Mouse (Mus musculus) layer of hippocampus, postnatal 36 days (tissue): ENCODE results near the gene Slc25a26. TPM values are rescaled to one million over a fixed set of nuclear protein-coding genes. Genes with fewer than 3 reads are reported as not detected.

ENCODE experiments used
- DNase-seq, 2 experiments: peaks; one replicate each; pipeline ENCODE4 v3.0.0; 2022
- total RNA-seq, 2 experiments: library from RNA; stranded (reverse); gene quantifications; 2 replicates each; pipeline ENCODE4 v1.2.3; 2021

The Slc25a26 gene
- total RNA-seq: 10 to 100 TPM; 21.3 to 21.6 TPM

DNA sequence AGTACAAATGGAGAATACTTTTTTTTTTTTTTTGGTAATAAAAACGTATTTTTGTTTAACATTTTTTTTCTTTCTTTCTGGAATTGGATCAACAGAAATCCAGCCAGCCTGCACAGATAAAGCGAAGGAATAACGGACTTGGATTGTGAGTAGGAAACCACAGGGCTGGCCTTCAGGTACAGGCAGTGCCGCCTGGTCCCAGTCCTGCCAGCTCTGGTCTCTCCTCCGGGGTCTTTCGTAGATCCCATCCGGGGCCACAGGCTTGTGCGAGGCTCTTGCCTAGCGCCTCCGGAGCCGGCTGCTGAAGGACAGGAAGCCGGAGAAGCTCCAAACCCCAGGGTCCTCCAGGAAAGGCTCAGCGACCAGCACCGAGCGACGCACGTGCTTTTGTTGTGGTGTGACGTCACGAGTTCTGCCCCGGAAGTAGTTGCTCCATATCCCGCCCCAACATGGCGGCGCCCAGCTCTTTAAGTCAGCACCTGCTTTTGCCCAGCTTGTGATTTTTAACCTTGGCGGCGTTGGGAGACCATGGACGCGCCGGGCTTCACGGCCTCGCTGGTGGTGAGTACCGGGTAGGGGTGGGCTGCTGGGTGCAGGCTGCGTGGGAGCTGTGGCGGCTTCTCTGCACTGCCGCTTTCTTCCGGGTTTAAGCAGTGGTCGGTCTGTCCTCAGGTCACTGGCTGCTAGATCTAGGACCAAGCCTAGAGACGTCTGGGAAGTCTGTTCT is at the start of gene Slc25a26:
TSS of gene Slc25a26 (plus strand) at position 435 of the 727 bp plus-strand sequence.
- peak; percentile 87 to 88 for DNase-seq

GRCm38 (mm10) chr6:94464037-94464891 is 35.9 kb upstream of the Slc25a26 start:
- peak; percentile 20 to 24 for DNase-seq

DNA sequence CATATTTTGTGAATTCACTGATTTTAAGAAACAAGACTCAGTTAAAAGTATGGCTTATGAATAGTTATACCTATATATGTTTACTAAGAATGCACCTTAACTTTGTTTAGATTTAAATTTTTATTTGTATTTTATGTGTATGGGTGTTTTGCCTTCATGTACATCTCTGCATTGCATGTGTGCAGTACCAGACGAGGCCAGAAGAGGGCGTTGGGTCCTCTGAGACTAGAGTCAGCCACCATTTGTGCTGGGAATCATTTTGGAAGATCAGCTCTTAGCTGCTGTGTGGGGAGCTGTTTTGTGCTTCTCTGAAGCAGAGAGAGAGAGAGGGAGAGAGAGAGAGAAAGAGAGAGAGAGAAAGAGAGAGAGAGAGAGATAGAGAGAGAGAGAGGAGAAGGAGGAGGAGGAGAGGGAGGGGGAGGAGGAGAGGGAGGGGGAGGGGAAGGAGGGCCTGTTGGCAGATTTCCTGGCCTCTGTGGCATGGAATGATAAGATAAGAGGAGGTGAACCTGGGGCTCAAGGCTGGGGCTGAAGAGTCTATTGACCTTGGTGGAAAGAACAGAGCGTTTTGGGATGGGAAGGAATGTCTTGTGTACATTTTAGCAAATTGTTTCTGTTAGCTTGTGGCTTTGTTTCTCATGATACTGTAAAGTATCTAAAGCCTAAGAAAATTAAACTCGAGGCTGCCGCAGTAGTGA is 33.5 kb upstream of the Slc25a26 start:
- no peak for DNase-seq

GRCm38 (mm10) chr6:94492739-94493138 is 7.4 kb upstream of the Slc25a26 start:
- no peak for DNase-seq

DNA sequence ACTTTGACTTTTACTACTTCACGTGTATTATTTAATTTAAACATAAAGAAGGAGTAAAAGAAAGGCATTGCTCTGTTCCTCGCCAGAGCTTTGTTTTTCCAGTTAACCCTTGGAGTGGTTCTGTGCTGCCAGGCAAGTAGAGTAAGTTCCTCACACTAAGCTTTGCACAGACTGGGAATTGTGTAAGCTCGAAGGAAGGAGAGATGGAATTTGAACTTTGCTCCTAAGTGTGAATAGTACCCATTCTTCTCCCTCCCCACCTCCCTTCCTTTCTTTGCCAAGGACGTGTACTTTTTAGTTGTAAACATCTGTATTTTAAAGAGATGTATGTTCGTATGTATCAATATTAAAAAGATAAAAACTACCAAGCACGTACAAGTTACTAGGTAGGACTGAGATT is 3.8 kb downstream of the Slc25a26 start:
- no peak for DNase-seq

- no peak for DNase-seq
Measured at GRCm38 (mm10) chr6:94507921-94508320, 7.8 kb downstream of the Slc25a26 start.

- DNase-seq: no peak
Measured at GRCm38 (mm10) chr6:94508807-94509206, 8.7 kb downstream of the Slc25a26 start.

- DNase-seq: no peak
Measured at GRCm38 (mm10) chr6:94509220-94509619, 9.1 kb downstream of the Slc25a26 start.

- no peak for DNase-seq
Measured at GRCm38 (mm10) chr6:94518171-94518570, 18.0 kb downstream of the Slc25a26 start.

DNA sequence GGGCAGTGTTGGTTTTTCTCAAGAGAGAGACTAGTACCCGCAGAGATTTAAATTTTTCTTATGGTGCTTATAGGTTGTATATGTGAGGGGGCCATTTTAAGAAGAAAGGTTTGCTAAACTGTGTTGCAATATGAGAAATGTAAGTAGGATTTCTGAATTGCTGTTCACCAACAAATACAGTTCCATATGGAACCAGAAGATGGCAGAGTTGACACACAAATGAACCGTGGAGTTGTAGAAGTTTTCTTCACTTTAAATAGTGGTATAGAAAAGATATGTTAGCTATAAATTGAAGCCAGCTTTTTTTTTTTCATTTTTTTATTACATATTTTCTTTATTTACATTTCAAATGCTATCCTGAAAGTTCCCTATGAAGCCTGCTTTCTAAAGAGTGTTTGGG is 24.2 kb downstream of the Slc25a26 start:
- no peak for DNase-seq

GRCm38 (mm10) chr6:94530756-94531155 is 30.6 kb downstream of the Slc25a26 start:
- DNase-seq: no peak

GRCm38 (mm10) chr6:94532086-94532485 is 32.0 kb downstream of the Slc25a26 start:
- DNase-seq: no peak

DNA sequence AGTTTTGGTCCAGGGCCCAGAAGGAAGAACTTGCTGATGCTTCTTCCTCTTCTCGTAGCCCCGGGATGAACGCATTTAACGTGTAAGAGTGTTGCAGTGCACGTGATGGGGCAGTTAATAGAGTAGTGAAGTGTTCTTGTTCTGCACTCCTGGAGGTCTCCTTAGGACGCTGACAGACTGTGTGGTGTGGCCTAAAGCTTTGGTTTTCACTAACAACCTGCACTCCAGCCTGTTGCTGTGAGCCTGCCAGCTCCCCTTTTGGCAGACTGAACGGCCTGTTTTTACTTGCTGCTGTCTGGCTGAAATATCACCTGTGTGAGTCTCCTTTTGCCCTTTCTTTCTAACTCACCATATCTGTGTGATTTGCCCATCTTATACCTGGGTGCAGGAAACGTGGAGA is 36.3 kb downstream of the Slc25a26 start:
- DNase-seq: no peak

DNA sequence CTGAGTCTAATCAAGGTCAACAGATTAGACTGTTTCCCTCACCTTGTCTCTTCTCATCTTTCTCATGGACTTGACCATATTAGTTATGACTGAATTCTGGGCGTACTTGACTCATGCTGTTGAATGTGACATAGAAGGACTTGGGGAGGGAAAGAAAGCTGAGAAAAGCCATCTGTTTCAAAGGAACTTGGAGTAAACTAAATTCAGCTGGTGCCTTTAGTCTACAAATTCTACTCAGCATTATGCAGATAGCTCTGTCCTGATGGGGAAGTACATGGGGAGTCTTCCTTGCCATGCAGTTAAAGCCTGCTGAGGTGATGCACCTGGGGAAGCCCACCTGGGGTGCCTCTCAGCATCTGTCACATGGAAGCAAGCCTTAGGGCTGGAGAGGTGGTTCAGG is 37.5 kb downstream of the Slc25a26 start:
- no peak for DNase-seq

GRCm38 (mm10) chr6:94540090-94540489 is 40.0 kb downstream of the Slc25a26 start:
- no peak for DNase-seq

DNA sequence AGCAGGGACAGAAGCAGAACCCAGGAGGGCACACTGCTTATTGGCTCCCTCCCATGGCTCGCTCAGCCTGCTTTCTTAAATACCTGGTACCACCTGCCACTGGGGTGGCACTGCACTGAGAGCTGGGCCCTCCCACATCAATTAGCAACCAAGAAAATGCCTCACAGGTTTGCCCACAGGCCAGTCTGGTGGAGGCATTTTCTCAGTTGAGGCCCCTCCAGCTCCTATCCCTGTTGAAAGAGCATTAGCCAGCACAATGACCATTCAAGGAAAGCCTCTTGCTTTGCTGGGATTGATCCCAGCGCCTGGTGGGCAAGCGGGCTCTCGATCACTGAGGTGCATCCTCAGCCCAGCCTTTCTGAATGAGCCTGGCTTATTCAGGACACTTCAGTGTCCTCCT is 40.5 kb downstream of the Slc25a26 start:
- no peak for DNase-seq

DNA sequence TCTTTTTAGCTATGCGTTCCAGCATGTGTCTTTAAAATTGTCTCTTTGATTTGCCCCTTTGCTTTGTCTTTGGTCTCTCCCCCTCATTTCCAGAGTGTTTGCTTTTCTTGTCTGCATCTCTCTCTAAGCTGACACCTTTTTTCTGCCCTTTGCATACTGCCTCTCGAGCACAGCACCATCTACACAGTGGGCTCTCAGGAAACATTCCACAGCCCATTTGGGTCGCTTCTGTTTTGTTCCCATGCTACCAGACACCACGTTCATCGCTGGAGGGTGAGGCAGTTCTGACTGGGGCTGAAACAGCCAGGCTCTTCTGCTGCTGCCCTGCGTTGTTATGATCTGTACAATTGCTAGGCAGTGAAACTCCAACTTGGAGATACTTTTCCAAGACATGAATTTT is 41.0 kb downstream of the Slc25a26 start:
- no peak for DNase-seq

- no peak for DNase-seq
Measured at GRCm38 (mm10) chr6:94541854-94542253, 41.7 kb downstream of the Slc25a26 start.

DNA sequence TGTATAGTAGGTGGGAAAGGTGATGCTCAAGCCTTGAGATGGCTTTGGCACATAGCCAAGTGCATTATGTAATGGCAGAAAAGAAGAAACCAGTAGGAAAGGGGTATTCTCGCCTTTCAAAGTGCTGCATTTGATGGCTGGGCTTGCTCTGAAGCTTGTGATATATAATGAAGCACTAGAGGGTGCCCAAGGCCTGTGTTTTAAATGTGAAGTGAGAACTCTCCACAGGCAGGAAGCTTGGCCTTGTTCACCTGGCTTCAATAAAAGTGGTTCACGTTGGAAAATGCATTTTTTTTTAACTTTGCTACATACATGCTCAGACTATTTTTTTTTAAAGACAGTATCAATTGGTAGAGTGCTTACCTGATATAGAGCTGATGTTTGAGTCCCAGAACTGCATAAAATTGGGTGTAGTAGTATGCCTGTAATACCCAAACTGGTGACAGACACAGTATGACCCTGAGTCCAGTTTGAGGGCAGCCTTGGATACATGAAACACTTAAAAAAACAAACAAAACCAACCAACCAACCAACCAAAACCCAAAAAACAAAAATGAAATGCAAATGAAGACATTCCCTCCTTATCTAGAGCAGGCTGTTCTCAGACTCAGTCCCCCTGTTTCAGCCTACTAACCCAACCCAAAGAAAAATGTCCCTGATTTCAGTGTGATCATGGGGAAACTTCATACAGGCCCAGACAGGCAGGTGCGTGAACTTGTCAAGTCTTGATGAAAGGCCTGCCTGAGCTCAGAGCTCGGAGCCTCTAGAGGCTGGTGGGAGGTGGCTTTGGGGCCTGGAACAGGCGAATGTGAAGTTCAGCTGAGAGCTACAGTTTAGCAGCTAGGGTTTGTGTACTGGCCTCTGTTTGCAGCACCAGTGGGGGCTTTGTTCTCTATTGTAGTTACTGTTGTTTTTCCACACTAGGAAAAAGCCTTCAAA is 44.0 kb downstream of the Slc25a26 start:
- peak in 1 of 2 experiments; percentile 34 for DNase-seq

DNA sequence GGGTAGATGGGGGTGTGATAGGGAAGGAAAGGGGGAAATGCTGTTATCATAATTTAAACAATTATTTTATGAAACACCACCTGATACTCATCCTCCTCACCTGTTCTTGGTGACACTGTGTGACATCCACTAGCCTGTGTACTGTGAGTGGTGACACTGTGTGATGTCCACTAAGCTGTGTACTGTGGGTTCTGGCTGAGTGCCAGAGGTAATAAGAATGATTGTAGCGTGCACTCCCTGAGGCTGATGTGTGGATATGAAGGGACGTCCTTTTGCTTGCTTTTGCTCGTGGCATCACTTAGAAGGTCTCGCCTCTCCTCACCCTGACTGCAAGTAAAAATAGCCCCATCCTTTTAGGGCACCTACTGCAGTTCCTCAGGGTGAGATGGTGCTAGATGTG is 47.1 kb downstream of the Slc25a26 start:
- DNase-seq: no peak

- DNase-seq: no peak
Measured at GRCm38 (mm10) chr6:94550298-94550697, 50.2 kb downstream of the Slc25a26 start.

GRCm38 (mm10) chr6:94550851-94551250 is 50.7 kb downstream of the Slc25a26 start:
- no peak for DNase-seq
